Mouse (Mus musculus): Measurements from ENCODE around the gene Clasrp.

DNA sequence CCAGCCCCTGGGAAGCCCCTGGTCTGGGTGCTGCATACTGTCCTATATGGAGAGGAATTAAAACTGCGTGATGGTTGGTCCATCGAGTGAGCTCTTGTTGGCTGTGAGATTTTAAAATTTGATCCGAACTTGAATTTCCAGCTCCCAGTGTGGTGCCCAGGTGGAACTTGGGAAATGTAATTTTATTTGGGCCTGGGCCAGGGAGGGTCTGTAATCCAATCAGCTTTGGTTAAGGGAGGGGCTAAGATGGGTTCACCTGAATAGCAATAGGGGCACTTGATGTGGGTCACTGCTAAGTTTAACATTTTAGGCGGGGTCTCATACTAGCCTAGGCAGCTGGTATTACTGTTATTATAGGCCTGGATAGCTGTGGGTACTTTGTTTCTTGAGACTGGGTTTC lies 25.9 kb downstream of the Clasrp start:
- no peak for TF ChIP-seq EP300 (optimal IDR thresholded peaks at IDR 0.05)
- TF ChIP-seq CTCF (IDR thresholded peaks at IDR 0.05; ENCODE audit: low read depth) = no peak
